Comparison of ENCODE assay signal across 7 mouse cellular contexts in genomic region chr9:85841891-85842290, GRCm38 (mm10). TPM values are rescaled to one million over a fixed set of nuclear protein-coding genes. Genes with fewer than 3 reads are reported as not detected.
A peak's percentile ranks its signal among the peaks of the same experiment; 100 is the strongest.
DNase-seq lines count a peak whose midpoint lies in the region; ATAC-seq lines count a peak whose summit lies in the region.

No protein-coding gene starts in this region.

- ATAC-seq in liver, embryonic 15.5 days (ENCODE audit: insufficient read depth): no peak
- ATAC-seq in neural tube, embryonic 15.5 days (ENCODE audit: low FRiP score): no peak

- peak; percentile 80 for DNase-seq in R1 (ENCODE audit: low read depth, low spot score)
- DNase-seq in heart, adult 8-10 months (ENCODE audit: low spot score): peak; percentile 27
- peak; percentile 28 for DNase-seq in kidney, adult 18-20 months
- DNase-seq in spleen, adult 18-20 months: no peak

- H3K36me3 ChIP-seq in liver, embryonic 15.5 days (replicated peaks): no peaks in the 10 kb centered on the region
- H3K36me3 ChIP-seq in neural tube, embryonic 15.5 days: no peaks in the 10 kb centered on the region

- peak overlapping the region; percentile 62 for H3K4me3 ChIP-seq in brown adipose tissue, adult 24 weeks (ENCODE audit: insufficient read depth, low read depth, low read length)
- H3K4me3 ChIP-seq in liver, embryonic 15.5 days (replicated peaks): peak overlapping the region; percentile 48
- H3K4me3 ChIP-seq in neural tube, embryonic 15.5 days (replicated peaks): peak overlapping the region; percentile 60

- no peaks in the 10 kb centered on the region for H3K9me3 ChIP-seq in liver, embryonic 15.5 days (replicated peaks)
- H3K9me3 ChIP-seq in neural tube, embryonic 15.5 days (replicated peaks): no peaks in the 10 kb centered on the region

- H3K4me1 ChIP-seq in brown adipose tissue, adult 24 weeks (ENCODE audit: control insufficient read depth, insufficient read depth, insufficient read length, low read length): peaks cover 4% of the 10 kb centered on the region; the same call in 1 of the 2 replicates
- 0 out of 2 replicates have a peak, but pooled peaks cover 4% of the 10 kb centered on the region for H3K4me1 ChIP-seq in liver, embryonic 15.5 days (replicated peaks)
- H3K4me1 ChIP-seq in neural tube, embryonic 15.5 days: peaks cover 23% of the 10 kb centered on the region

- H3K27me3 ChIP-seq in liver, embryonic 15.5 days: peaks cover 57% of the 10 kb centered on the region
- no peaks in the 10 kb centered on the region for H3K27me3 ChIP-seq in neural tube, embryonic 15.5 days (replicated peaks)

- no peak overlapping the region for H3K27ac ChIP-seq in brown adipose tissue, adult 24 weeks (replicated peaks; ENCODE audit: low read depth, low read length)
- H3K27ac ChIP-seq in liver, embryonic 15.5 days (replicated peaks): no peak overlapping the region
- peak overlapping the region; percentile 88; the same call in 1 of the 2 replicates for H3K27ac ChIP-seq in neural tube, embryonic 15.5 days (replicated peaks)

- 2% methylated on average over 16 of the region's 16 CpGs for WGBS in liver, embryonic 15.5 days (ENCODE audit: insufficient replicate concordance)
- 0% methylated on average over 16 of the region's 16 CpGs for WGBS in neural tube, embryonic 15.5 days

- no peak overlapping the region for H3K9ac ChIP-seq in liver, embryonic 15.5 days
- H3K9ac ChIP-seq in neural tube, embryonic 15.5 days (replicated peaks): 0 out of 2 replicates have a peak overlapping the region, but pooled peaks have one; percentile 9

- H3K4me2 ChIP-seq in liver, embryonic 15.5 days: peak overlapping the region; percentile 71
- peak overlapping the region; percentile 88 for H3K4me2 ChIP-seq in neural tube, embryonic 15.5 days

RNA-seq across cellular contexts. Expression of gene Tpbg, which starts 0.3 kb away (rescaled TPM):
- polyA plus RNA-seq in brown adipose tissue, adult 24 weeks (2012; ENCODE audit: insufficient read depth, insufficient read length, missing spikeins): 0.33 TPM in 1 of 2 replicates, not detected in the other
- total RNA-seq in heart, adult 8-10 months (2022): 1 to 10 TPM in 2 of 4 experiments, under 1 TPM in 2; 0.44 to 2.3 (median 1.1) TPM
- polyA plus RNA-seq in liver, embryonic 15.5 days (2015; fragmentation: Nextera tagmentation; extraction: Ambion mirVana): 0.21 and 0.30 TPM in 2 replicates
- 17.4 and 19.2 TPM in 2 replicates for polyA plus RNA-seq in neural tube, embryonic 15.5 days (2015; fragmentation: Nextera tagmentation; extraction: Ambion mirVana)

Comparison
In these comparisons a context has a peak if more than half of its experiments do, and no peak if none do; other contexts are left out.
1. DNase-seq: peak in R1 (single experiment), heart, adult 8-10 months (single experiment) and kidney, adult 18-20 months (single experiment); none in spleen, adult 18-20 months (0 of 2).
2. RNA of gene Tpbg, which starts 0.3 kb away (polyA plus RNA-seq): 17.4 to 19.2 TPM in neural tube, embryonic 15.5 days; 0.21 to 0.30 TPM in liver, embryonic 15.5 days and 0.33 TPM in brown adipose tissue, adult 24 weeks; every median in the first group is over 10 times any median in the second.
3. Peak in every context shown above with its lines, with median percentiles within 50 percentile points of each other: H3K4me3 ChIP-seq.